Mouse (Mus musculus): Measurements from ENCODE around the gene Mei4. TPM values are rescaled to one million over a fixed set of nuclear protein-coding genes. Genes with fewer than 3 reads are reported as not detected.
A peak's percentile ranks its signal among the peaks of the same experiment; 100 is the strongest.

The Mei4 gene
- polyA plus RNA-seq, 1 experiment from 2014 or later, result 0.39 TPM

DNA sequence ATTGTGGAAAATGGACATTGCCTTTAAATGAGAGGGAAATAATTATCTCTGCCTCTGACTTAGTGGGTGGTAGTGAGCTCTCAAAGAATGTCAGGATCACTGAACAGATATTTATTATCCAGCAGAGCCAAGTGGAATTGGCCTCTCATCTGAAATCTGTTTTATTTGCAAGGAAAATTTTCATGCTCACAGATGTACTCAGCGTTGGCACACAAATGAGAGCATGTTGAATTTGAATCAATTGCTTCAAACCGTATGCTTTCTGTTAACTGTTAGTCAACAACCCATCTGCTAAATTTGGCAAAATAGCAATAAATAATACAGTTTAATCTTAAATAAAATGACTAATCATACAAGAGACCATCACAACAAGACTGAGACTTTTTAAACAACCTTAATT lies 181.0 kb downstream of the Mei4 start:
- no peak overlapping the region for H3K27ac ChIP-seq (ENCODE audit: low read length)
- no peak overlapping the region for H3K9ac ChIP-seq (ENCODE audit: low read length)
- H3K9me3 ChIP-seq (replicated peaks; ENCODE audit: control insufficient read depth, low read length), result no peaks in the 10 kb centered on the region
- 73% methylated on average over 2 of the region's 2 CpGs for WGBS
- no peaks in the 10 kb centered on the region for H3K4me1 ChIP-seq (ENCODE audit: control insufficient read depth, insufficient read depth, low read length)
- no peaks in the 10 kb centered on the region for H3K27me3 ChIP-seq (ENCODE audit: control insufficient read depth, insufficient read depth, low read length)
- no peak for ATAC-seq (replicated peaks; ENCODE audit: extremely low read depth, insufficient read depth, low FRiP score)
- H3K4me2 ChIP-seq (ENCODE audit: low read depth, low read length), result no peak overlapping the region
- no peaks in the 10 kb centered on the region for H3K36me3 ChIP-seq (ENCODE audit: control insufficient read depth, insufficient read depth)
- H3K4me3 ChIP-seq (ENCODE audit: low read length), result no peak overlapping the region

- no peaks in the 10 kb centered on the region for H3K4me1 ChIP-seq (ENCODE audit: control insufficient read depth, insufficient read depth, low read length)
- no peak overlapping the region for H3K9ac ChIP-seq (ENCODE audit: low read length)
- H3K9me3 ChIP-seq (replicated peaks; ENCODE audit: control insufficient read depth, low read length), result no peaks in the 10 kb centered on the region
- 46% methylated on average over 1 of the region's 1 CpGs for WGBS
- H3K27ac ChIP-seq (ENCODE audit: low read length), result no peak overlapping the region
- H3K4me2 ChIP-seq (ENCODE audit: low read depth, low read length), result no peak overlapping the region
- no peak overlapping the region for H3K4me3 ChIP-seq (ENCODE audit: low read length)
- no peaks in the 10 kb centered on the region for H3K27me3 ChIP-seq (ENCODE audit: control insufficient read depth, insufficient read depth, low read length)
- ATAC-seq (replicated peaks; ENCODE audit: extremely low read depth, insufficient read depth, low FRiP score), result no peak
- no peaks in the 10 kb centered on the region for H3K36me3 ChIP-seq (ENCODE audit: control insufficient read depth, insufficient read depth)
These were observed 210.4 kb downstream of the Mei4 start for GRCm38 (mm10) chr9:82073832-82074231.

GRCm38 (mm10) chr9:82075270-82075669 lies 211.8 kb downstream of the Mei4 start:
- no peak for ATAC-seq (replicated peaks; ENCODE audit: extremely low read depth, insufficient read depth, low FRiP score)
- WGBS, result 81% methylated on average over 2 of the region's 2 CpGs

DNA sequence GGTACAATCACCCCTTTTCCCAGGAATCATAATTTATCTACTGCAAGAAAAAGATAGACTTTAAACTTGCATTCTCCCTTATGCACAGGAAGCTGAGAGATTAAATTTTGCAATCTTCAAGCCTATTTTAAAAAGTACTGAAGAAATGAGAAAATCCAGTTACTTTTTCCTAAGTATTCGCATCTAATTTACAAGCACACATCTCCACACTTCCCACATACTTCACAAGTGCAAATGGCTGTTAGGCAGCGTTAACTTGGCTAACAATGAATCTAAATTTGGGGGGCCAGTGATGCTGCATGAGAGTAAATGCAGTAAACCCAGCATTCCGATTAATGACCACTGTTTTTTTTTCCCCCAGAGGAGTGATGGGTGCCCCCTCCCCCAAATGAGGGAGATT lies 232.9 kb downstream of the Mei4 start:
- Histone ChIP-seq H3K27me3 (ENCODE audit: control insufficient read depth, insufficient read depth, low read length) (no peaks in the 10 kb centered on the region), H3K36me3 (ENCODE audit: control insufficient read depth, insufficient read depth) (no peaks in the 10 kb centered on the region), H3K4me3 (ENCODE audit: low read length) (no peak overlapping the region), H3K9ac (ENCODE audit: low read length) (no peak overlapping the region), H3K27ac (ENCODE audit: low read length) (no peak overlapping the region), H3K9me3 (replicated peaks; ENCODE audit: control insufficient read depth, low read length) (no peaks in the 10 kb centered on the region), H3K4me1 (ENCODE audit: control insufficient read depth, insufficient read depth, low read length) (no peaks in the 10 kb centered on the region), H3K4me2 (ENCODE audit: low read depth, low read length) (no peak overlapping the region)
- WGBS, result 71% methylated on average over 3 of the region's 3 CpGs
- no peak for ATAC-seq (replicated peaks; ENCODE audit: extremely low read depth, insufficient read depth, low FRiP score)

More at GRCm38 (mm10) chr9:82075270-82075669, 211.8 kb downstream of the Mei4 start:
- Histone ChIP-seq H3K4me2 (ENCODE audit: low read depth, low read length) (no peak overlapping the region), H3K27me3 (ENCODE audit: control insufficient read depth, insufficient read depth, low read length) (no peaks in the 10 kb centered on the region), H3K4me3 (ENCODE audit: low read length) (no peak overlapping the region), H3K27ac (ENCODE audit: low read length) (no peak overlapping the region), H3K4me1 (ENCODE audit: control insufficient read depth, insufficient read depth, low read length) (no peaks in the 10 kb centered on the region), H3K36me3 (ENCODE audit: control insufficient read depth, insufficient read depth) (no peaks in the 10 kb centered on the region), H3K9ac (ENCODE audit: low read length) (no peak overlapping the region), H3K9me3 (replicated peaks; ENCODE audit: control insufficient read depth, low read length) (no peaks in the 10 kb centered on the region)

DNA sequence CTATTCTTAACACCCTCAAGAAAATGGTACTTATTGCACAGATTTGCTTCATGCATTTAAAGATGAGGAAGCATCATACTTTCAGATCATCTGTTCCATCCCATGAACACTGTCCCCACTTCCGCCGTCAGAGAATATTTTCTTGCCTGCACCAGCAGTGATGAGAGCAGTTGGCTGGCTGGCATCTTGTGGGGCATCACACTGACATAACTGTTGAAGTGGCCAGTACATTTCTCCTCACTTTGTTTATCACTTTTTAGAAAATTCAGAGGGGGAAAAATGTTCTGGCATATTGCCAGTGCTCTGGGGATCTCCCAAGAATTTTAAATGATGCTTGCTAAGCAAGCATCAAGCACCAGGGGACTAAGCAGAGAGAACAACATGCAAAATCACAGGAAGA lies 251.4 kb downstream of the Mei4 start:
- no peak overlapping the region for H3K9ac ChIP-seq (ENCODE audit: low read length)
- no peak overlapping the region for H3K4me2 ChIP-seq (ENCODE audit: low read depth, low read length)
- no peak for ATAC-seq (replicated peaks; ENCODE audit: extremely low read depth, insufficient read depth, low FRiP score)
- no peaks in the 10 kb centered on the region for H3K36me3 ChIP-seq (ENCODE audit: control insufficient read depth, insufficient read depth)
- H3K4me3 ChIP-seq (ENCODE audit: low read length), result no peak overlapping the region
- no peak overlapping the region for H3K27ac ChIP-seq (ENCODE audit: low read length)
- no peaks in the 10 kb centered on the region for H3K9me3 ChIP-seq (replicated peaks; ENCODE audit: control insufficient read depth, low read length)
- H3K4me1 ChIP-seq (ENCODE audit: control insufficient read depth, insufficient read depth, low read length), result no peaks in the 10 kb centered on the region
- H3K27me3 ChIP-seq (ENCODE audit: control insufficient read depth, insufficient read depth, low read length), result no peaks in the 10 kb centered on the region
- WGBS, result 81% methylated on average over 2 of the region's 2 CpGs

GRCm38 (mm10) chr9:82136119-82136518 lies 272.6 kb downstream of the Mei4 start:
- no peak for ATAC-seq (replicated peaks; ENCODE audit: extremely low read depth, insufficient read depth, low FRiP score)

GRCm38 (mm10) chr9:82160143-82160542 lies 296.7 kb downstream of the Mei4 start:
- H3K9me3 ChIP-seq (replicated peaks; ENCODE audit: control insufficient read depth, low read length), result no peaks in the 10 kb centered on the region
- H3K4me3 ChIP-seq (ENCODE audit: low read length), result no peak overlapping the region
- no peaks in the 10 kb centered on the region for H3K4me1 ChIP-seq (ENCODE audit: control insufficient read depth, insufficient read depth, low read length)
- no peaks in the 10 kb centered on the region for H3K27me3 ChIP-seq (ENCODE audit: control insufficient read depth, insufficient read depth, low read length)
- no peak overlapping the region for H3K27ac ChIP-seq (ENCODE audit: low read length)
- H3K36me3 ChIP-seq (ENCODE audit: control insufficient read depth, insufficient read depth), result no peaks in the 10 kb centered on the region
- WGBS, result 45% methylated on average over 9 of the region's 9 CpGs
- H3K4me2 ChIP-seq (ENCODE audit: low read depth, low read length), result 0 out of 2 replicates have a peak overlapping the region, but pooled peaks have one; percentile 15
- no peak overlapping the region for H3K9ac ChIP-seq (ENCODE audit: low read length)
- ATAC-seq (replicated peaks; ENCODE audit: extremely low read depth, insufficient read depth, low FRiP score), result no peak

More at GRCm38 (mm10) chr9:82136119-82136518, 272.6 kb downstream of the Mei4 start:
- Histone ChIP-seq H3K4me1 (ENCODE audit: control insufficient read depth, insufficient read depth, low read length) (no peaks in the 10 kb centered on the region), H3K9me3 (replicated peaks; ENCODE audit: control insufficient read depth, low read length) (no peaks in the 10 kb centered on the region), H3K9ac (ENCODE audit: low read length) (no peak overlapping the region), H3K27me3 (ENCODE audit: control insufficient read depth, insufficient read depth, low read length) (no peaks in the 10 kb centered on the region), H3K36me3 (ENCODE audit: control insufficient read depth, insufficient read depth) (no peaks in the 10 kb centered on the region), H3K27ac (ENCODE audit: low read length) (no peak overlapping the region), H3K4me3 (ENCODE audit: low read length) (no peak overlapping the region), H3K4me2 (ENCODE audit: low read depth, low read length) (no peak overlapping the region)

DNA sequence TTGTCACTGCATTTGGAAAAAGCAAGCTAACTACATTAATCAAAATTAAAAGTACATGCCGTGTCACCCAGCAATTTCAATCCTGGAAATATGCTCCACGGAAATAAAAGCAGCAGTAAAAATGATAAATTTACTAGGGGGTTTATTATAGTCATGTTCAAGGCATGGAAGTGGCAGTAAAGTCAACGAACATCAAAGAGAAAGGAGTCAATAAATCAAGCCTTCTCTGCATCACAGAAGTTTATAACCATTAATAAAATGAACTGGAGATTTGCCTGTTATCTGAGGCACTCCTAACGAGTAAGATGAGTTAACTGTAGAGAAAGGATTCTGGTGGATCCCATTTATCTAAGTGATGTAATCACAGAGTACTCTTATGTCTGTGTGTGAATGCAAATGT lies 298.9 kb downstream of the Mei4 start:
- ATAC-seq (replicated peaks; ENCODE audit: extremely low read depth, insufficient read depth, low FRiP score), result no peak
- H3K4me1 ChIP-seq (ENCODE audit: control insufficient read depth, insufficient read depth, low read length), result no peaks in the 10 kb centered on the region
- WGBS, result 51% methylated on average over 4 of the region's 4 CpGs
- H3K9ac ChIP-seq (ENCODE audit: low read length), result no peak overlapping the region
- no peaks in the 10 kb centered on the region for H3K9me3 ChIP-seq (replicated peaks; ENCODE audit: control insufficient read depth, low read length)
- no peaks in the 10 kb centered on the region for H3K36me3 ChIP-seq (ENCODE audit: control insufficient read depth, insufficient read depth)
- H3K4me3 ChIP-seq (ENCODE audit: low read length), result no peak overlapping the region
- no peaks in the 10 kb centered on the region for H3K27me3 ChIP-seq (ENCODE audit: control insufficient read depth, insufficient read depth, low read length)
- no peak overlapping the region for H3K4me2 ChIP-seq (ENCODE audit: low read depth, low read length)
- no peak overlapping the region for H3K27ac ChIP-seq (ENCODE audit: low read length)

DNA sequence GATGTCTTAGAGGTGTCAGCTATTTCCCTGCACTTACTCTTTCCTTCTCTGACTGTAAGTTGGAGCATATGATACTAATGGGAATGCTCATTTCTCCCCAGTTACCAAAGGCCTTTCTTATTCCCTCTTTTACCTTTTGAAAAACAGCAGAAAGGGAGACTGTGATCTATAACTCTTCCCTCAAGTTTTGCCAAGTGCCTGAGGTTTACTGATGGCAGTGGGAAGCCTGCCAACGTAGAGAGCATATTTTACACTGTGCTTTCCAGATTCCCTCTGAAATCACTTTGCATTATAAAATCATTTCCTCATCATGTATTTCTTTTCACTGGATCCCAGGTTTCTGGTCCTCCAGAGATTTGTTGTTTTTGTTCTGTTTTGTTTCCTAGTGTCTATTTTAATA lies 354.5 kb downstream of the Mei4 start:
- no peak overlapping the region for H3K9ac ChIP-seq (ENCODE audit: low read length)
- H3K9me3 ChIP-seq (replicated peaks; ENCODE audit: control insufficient read depth, low read length), result no peaks in the 10 kb centered on the region
- 44% methylated on average over 1 of the region's 1 CpGs for WGBS
- H3K4me3 ChIP-seq (ENCODE audit: low read length), result no peak overlapping the region
- H3K4me1 ChIP-seq (ENCODE audit: control insufficient read depth, insufficient read depth, low read length), result no peaks in the 10 kb centered on the region
- H3K27me3 ChIP-seq (ENCODE audit: control insufficient read depth, insufficient read depth, low read length), result no peaks in the 10 kb centered on the region
- no peak overlapping the region for H3K4me2 ChIP-seq (ENCODE audit: low read depth, low read length)
- no peak for ATAC-seq (replicated peaks; ENCODE audit: extremely low read depth, insufficient read depth, low FRiP score)
- no peak overlapping the region for H3K27ac ChIP-seq (ENCODE audit: low read length)
- H3K36me3 ChIP-seq (ENCODE audit: control insufficient read depth, insufficient read depth), result no peaks in the 10 kb centered on the region
